Mouse (Mus musculus) natural killer cell, adult 2 months (primary cell): Measurements from ENCODE around the gene Cdrt4.

ENCODE experiments used
- DNase-seq, 2 experiments: peaks; one replicate each; pipeline ENCODE4 v3.0.0; 2022; ENCODE audit warnings: low spot score in 2 of 2

Gene Cdrt4

DNA sequence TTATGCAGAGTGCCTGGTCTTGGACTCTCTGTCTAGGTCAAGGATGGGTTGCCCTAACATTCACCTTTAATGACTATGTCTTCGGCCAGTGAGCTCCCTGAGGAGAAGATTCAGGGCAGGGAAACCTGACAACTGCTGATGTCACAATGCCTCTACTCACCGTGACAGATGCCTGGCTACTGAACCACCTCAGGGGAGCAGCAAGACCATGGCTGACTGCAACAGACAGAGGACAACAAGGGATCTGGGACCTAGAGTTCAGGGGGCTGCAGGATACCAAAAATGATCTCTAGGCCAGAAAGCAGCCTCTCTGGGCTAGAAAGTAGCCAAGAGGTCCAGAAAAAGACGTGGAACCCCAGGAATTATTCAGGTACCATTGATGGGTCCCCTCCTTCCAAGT lies at the start of gene Cdrt4:
Gene Cdrt4, plus strand, starts transcription at position 182 of the 400 bp plus-strand sequence.
- DNase-seq = no peak

DNA sequence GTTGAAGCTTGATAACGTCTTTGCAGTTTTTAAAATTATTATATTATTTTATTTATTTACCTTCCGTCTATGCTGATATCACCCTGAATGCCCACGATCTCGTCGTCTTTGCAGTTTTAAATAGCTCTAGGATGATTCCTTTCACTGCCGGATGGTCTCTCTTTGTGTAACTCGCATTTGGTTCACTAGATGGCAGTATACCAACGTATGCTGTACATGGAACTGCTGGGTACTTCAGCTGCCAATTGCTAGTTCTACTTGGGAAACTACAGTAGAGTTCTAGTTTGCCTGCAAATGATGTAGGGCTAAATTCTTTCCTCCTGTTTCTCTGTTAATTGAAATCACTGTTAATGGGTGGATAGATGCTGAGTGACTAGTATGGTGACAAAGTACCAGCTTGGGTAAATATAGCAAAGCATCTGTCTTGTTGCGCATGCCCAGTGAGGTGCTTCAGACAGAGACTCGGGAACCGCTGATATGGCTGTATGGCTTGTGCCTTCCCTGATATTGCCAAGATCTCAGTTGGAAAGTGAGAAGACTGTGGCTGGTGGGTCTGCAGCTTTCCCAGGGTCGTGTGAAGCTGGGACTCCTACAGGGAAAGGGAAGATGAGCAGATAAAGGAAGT lies 49.2 kb upstream of the Cdrt4 start:
- peak; percentile 16 to 26 for DNase-seq

- DNase-seq = no peak
These were observed 47.0 kb upstream of the Cdrt4 start for GRCm38 (mm10) chr11:62903871-62904495.

DNA sequence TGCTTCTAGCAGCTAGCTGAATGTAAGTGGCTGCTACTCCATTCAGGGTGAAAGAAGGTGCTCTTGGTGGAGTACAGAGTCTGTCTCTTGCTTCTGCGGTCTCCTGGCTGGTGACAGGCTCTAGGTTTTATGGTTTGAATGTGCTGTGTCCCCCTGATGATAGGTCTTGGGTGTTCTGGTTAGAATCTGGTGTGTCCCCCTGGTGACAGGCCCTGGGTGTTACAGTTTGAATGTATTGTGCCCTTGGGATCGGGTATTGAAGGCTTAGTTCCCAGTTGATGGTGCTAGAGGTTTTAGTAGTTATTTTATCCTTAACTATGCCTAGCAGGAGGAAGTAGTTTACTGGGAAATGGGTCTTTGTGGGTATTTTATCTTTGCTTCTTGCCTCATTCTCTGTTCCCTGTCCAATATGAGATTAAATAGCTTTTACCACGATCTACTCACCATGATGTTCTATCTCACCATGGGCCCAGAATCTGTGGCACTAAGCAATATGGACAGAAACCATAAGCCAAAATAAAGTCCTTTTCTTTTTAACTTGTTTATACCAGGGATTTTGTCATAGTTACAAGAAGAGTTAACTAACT lies 41.2 kb upstream of the Cdrt4 start:
- peak in 1 of 2 experiments; percentile 16 for DNase-seq

DNA sequence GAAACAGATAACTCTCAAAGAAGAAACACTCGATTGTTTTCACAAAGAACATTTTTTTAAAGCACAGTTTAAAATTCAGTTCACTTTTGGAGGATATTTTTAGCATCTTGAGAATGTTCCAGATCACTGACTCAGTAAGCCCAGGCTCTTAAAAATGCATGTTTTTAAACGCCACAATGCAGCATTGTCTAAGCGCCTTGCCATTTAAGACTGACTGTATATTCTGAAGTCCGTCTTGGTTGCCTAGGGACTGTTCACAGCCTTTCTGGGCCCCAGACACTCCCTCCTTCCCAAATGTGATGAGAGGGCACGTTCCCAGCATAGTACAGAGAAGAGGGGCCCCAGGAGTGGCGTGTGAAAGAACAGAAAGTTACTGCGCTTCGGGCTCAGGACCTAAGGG lies 39.6 kb upstream of the Cdrt4 start:
- no peak for DNase-seq

DNA sequence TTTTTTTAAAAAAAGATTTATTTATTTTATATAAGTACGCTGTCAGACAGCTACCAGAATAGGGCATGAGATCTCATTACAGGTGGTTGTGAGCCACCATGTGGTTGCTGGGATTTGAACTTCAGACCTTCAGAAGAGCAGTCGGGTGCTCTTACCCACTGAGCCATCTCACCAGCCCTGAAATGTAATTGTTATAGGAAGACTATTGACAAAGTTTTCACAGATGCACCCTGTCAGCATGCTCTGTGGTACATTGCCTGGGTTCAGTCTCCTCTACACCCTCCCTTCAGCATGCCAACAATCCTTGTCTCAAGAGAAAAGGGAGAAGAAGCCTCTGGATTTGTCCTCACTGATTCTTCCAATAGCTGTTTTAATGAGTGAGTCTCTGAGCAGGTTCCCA lies 37.9 kb upstream of the Cdrt4 start:
- DNase-seq = no peak

DNA sequence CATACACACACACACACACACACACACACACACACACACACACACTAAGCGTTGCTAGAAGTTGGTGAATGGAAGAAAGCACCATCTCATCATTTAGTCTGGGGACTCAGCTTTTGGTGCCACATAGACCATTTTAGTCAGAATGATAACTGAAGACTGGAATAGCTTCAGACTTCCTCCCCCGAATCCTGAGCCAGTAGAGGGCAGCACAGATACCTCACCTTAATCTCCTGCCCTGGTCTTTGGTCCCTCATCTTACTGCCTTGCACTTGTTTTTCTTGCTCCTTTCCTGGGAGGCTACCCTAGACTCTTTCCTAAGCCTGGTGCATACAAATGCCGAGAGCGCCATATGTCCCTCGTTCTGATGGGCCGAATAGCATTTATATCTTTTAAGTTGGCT lies 36.5 kb upstream of the Cdrt4 start:
- peak in 1 of 2 experiments; percentile 4 for DNase-seq

GRCm38 (mm10) chr11:62915486-62915885 lies 35.5 kb upstream of the Cdrt4 start:
- DNase-seq = no peak

DNA sequence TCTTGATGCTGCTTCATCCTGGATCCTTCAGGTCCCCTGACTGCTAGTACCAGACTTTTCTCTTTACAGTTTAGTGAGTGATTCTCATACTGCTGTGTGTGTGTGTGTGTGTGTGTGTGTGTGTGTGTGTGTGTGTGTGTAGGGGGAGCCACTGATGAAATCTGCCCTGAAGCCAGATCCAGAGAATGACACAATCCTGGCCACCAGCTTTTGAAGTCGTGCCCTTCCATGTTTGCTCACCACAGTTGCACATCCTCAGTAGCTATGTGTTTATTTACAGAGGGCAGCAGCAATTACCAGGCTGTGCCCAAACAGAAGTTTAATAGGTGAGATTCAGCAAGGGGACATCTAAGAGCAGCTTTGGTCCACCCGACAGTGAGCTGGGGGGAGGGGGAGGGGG lies 34.2 kb upstream of the Cdrt4 start:
- DNase-seq = no peak

GRCm38 (mm10) chr11:62919946-62920742 lies 30.8 kb upstream of the Cdrt4 start:
- no peak for DNase-seq

DNA sequence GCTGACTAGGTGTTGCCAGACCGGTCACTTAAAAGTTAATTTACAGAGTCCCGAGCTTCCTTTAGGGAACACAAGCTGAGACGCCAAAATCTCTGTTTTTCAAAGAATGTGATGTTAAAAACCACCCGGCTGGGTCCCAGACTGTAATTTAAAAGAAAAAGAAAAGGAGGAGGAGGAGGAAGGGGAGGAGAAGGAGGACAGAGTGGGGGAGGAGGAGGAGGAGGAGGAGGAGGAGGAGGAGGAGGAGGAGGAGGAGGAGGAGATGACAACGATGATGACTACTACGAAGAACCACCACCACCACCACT lies 30.3 kb upstream of the Cdrt4 start:
- DNase-seq = no peak

DNA sequence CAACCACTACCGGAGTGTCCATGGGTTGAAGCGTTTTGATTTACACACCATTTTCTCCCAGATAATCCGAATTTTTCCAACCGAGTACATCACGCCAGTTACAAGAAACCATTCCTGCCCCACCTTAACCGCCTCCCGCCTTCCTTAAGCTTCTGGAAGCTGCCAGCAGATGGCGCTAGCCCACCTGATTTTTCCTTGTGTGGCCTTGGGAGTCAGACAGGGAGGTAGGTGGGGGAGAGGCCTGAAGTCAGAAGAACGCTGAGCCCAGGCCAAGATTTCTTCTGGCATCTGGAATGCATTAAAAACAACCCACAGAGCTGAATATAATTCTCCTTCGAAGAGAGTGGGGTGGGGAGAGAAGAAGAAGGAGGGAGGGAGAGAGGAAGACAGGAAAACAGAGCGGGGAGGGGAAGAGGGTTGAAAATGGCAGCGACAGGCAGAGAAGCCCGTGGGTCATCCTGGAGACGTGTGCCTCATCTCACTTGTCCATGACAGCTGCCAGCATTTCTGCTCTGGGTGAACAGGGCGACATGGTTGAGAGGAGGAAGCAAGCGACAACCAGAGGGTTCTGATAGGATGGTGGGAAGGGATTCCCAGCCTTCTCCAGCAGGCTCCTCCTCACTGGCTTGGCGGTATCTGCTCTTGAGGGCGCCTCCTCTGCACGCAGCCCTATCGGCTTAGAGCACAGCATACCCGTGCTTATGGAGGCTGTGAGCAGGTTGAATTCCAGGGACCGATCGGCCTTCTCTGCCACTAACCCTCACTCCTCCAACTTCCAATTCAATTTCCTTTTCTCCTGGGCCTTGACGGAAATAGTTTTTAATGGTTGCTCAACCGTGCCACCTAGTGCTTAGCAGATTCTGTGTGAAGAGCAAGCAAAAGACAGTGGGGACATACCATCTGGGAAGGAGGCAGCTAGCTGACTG lies 29.7 kb upstream of the Cdrt4 start:
- DNase-seq = peak in 1 of 2 experiments; percentile 41

DNA sequence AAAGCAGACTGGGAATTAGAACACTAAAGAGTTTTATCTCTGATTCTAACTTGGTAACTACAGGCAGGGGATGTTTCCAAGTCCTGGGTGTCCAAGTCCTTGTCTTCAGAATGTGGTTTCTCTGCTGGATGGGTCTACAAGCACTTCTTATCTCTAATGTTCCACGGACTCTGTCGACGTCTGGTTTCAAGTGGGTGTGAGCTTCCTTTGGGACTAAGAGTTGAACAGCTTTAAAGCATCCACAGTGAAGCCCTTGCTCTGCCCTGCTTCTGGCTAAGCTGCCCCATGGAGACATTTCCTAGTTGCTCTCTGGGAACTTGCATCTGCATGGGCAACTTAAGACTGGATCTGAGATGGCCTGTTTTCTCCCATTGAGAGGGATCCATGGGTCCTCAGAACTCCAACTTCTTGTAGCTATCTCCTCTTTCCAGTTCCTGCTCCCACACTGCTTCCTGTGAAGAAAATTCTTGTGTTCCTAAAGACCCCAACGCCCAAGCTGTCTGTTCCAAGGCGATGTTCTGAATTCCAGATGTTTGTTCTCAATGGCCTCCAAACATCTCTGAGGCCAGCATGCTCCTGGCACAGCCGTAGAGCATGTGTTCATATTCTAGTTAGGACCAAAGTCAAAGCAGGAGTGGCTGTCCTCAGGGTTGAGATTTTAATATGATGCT lies 26.8 kb upstream of the Cdrt4 start:
- no peak for DNase-seq

DNA sequence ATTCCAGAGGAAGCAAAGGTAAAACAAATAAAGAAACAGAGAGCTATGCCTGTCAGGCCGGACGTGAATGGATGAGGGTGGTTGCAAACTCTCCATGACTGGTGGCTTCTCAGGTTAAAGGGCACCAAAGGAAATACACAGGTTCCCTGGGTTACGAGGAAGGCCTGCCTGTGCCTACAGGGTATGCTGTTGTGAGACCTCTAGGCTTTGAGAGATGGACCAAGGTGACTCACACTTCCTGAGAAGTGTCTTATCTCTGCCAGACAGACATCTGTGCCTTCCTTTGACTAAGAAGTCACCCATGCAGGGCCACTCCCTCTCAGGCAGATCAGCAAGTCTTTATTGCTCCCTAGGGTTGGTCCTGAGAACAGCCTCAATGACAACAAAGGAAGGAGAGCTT lies 21.2 kb upstream of the Cdrt4 start:
- no peak for DNase-seq

DNA sequence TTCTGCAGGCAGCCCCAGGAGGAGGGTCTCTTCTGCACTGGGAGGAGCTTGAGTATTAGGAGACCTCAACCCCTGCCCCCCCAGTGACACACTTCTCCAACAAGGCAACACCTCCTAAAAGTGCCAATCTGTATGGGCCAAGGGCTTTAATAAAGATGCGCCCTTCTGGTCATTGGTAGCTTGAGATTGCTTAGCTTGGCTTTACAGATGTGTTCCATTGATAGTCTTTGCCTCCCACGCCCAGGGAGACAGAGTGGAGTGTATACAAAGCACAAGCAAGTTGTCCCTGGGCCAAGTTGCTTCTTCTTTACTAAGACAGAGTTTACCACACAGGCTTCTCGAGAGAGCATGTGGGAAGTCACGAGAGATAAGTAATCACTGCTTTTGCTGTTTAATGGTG lies 20.4 kb upstream of the Cdrt4 start:
- no peak for DNase-seq

- DNase-seq = no peak
These were observed 19.9 kb upstream of the Cdrt4 start for GRCm38 (mm10) chr11:62931141-62931540.

DNA sequence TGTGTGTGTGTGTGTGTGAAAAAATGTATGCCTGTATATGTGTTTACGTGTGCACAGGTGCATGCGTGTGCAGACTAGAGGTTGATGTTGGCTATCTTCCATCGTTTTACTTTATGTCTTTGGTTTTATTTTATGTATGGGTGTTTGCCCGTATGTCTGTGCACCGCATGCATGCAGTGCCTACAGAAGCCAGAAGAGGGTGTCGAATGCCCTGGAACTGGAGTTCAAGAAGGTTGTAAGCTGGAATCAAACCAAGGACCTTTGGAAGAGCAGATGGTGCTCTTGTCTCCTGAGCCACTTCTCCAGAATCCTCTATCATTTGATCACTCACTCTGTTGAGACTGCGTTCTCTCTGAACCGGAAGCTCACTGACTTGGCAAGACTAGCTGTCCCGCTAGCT lies 17.9 kb upstream of the Cdrt4 start:
- no peak for DNase-seq

DNA sequence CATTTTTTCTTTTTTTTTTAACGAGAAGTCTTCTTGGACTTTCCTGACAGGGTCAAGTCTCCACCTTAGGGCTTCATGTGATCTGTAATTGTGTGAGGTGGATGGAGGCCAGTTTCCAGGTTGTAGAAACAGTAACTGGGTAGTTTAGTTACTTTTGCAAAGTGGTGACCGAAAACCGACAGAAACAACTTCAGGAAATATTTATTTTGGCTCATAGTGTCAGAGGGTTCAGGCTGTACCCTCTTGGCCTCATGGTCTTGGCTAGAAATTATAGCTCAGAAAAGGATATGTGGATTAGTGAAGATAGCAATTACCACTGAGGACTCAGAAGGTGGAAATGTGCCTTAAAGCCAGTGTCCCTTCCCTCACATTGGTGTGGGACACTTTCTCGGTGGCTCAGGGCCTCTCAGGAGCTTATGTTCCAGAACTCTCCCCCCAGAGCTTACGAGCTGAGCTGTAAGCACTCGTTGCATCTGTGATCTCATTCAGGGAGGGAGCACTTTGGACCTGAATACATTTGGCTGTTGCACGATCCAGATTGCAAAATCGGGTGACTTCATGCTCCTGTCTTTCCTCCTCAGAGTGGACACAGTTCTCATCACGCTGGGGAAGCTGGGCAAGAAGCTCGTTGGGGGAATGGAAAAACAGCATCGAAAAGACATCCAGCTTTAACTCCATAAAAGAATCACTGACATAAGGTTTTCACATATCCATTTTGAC lies 16.0 kb upstream of the Cdrt4 start:
- no peak for DNase-seq

DNA sequence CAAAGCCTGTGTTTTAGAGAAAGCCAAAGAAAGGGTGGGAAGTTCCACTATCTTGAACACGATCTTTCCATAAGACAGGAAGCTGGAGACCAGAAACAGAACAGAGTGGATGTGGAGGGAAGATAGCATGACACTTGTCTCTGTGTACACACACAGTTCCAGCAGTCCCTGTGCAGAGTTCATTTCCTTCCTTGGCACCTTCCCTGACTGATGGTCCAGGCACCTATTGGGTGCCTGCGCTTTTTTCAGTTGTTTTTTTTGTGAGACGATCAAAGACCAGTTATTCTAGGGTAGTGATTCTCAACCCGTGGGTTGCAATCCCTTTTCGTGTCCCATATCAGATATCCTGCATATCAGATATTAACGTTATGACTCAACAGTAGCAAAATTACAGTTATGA lies 13.0 kb upstream of the Cdrt4 start:
- DNase-seq = no peak

GRCm38 (mm10) chr11:62938921-62939320 lies 12.1 kb upstream of the Cdrt4 start:
- DNase-seq = no peak

GRCm38 (mm10) chr11:62940176-62940575 lies 10.8 kb upstream of the Cdrt4 start:
- DNase-seq = no peak
